Mouse (Mus musculus): Measurements from ENCODE around the gene Arhgap22.

Arhgap22 gene

GRCm38 (mm10) chr14:33212958-33213309 is 892 bp upstream of the Arhgap22 start:
- no peak for DNase-seq (ENCODE audit: low read depth, low spot score)

- DNase-seq (ENCODE audit: low read depth, low spot score), result peak; percentile 66
Observed at GRCm38 (mm10) chr14:33214767-33215128, 922 bp downstream of the Arhgap22 start.

- DNase-seq (ENCODE audit: low read depth, low spot score), result no peak
Observed at GRCm38 (mm10) chr14:33215163-33215562, 1.3 kb downstream of the Arhgap22 start.

- no peak for DNase-seq (ENCODE audit: low read depth, low spot score)
Observed at GRCm38 (mm10) chr14:33216343-33217208, 2.8 kb downstream of the Arhgap22 start.

DNA sequence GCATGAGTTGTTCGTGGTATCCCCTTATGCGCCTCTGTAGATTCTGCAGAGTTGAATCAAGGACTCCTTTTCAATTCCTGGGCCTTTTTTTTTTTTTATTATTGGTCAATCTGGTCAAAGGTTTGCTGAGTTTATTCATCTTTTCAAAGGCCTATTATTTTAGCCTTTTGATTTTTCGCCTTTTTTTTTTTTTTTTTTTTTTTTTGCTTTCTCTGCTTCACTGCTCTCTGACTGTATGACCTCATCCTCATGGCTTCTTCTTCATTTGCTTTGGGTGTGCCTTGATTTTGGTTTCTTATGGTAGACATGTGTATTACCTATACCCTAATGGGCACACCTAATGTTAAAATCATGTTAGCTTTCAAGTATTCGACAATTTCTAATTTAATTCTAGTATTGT is 11.4 kb downstream of the Arhgap22 start:
- DNase-seq (ENCODE audit: low read depth, low spot score), result no peak

- DNase-seq (ENCODE audit: low read depth, low spot score), result no peak
Observed at GRCm38 (mm10) chr14:33230672-33231071, 16.8 kb downstream of the Arhgap22 start.

GRCm38 (mm10) chr14:33231311-33231710 is 17.5 kb downstream of the Arhgap22 start:
- no peak for DNase-seq (ENCODE audit: low read depth, low spot score)

DNA sequence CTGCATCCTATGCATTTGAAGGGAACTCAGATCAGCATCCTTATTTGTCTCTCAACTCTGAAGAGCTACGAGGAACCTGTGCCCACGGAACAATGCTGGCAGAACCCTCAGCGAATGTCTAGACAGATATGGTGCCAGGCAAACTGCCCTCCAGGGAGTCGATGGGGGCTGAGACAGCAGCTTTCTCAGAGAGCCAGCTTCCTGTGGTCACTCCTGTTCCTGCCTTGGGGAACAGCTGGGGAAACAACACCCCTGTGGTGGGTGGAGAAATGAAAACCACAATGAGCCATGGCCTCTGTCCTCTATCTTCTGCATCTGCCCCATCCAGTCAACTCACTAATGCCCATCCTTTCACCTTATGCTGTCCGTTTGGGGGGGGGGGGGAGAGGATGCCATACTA is 18.2 kb downstream of the Arhgap22 start:
- no peak for DNase-seq (ENCODE audit: low read depth, low spot score)

- DNase-seq (ENCODE audit: low read depth, low spot score), result no peak
Observed at GRCm38 (mm10) chr14:33235661-33236060, 21.8 kb downstream of the Arhgap22 start.

DNA sequence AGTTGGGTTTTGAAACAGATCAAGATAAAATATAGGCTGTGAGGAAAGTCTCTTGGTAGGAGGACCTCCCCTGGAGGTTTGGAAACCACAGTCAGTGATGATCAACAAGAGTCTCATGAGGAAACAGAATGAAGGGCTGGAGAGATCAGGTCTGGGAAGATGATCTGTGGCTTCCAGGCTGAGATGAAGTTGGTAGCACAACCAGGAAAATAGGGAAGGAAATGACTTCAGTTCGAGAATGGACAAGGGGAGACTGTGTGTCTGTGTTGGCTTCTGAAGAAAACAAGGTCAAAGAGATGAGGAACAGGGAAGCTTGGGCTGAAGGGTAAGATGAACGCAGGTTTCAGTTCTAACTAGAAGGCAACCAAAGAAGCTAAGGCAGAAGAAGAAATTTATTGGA is 26.6 kb downstream of the Arhgap22 start:
- no peak for DNase-seq (ENCODE audit: low read depth, low spot score)

DNA sequence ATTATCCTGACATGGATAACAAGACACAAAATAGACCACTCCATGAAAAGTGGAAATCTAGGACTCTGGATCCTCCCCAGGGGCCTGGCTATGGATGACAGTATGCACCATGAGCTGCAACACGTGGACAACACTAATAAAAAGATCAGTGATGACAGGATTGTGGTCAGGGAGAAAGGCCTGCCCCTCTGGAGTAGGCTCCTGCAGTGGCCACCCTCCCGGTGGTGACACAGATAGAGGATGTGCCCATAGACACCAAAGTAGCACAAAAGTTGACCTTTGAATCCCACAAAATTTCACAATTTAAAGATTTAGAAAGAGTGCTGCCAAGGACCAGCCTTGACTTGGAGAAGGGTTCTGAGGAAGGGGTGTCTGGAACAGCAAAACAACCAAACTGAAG is 29.4 kb downstream of the Arhgap22 start:
- no peak for DNase-seq (ENCODE audit: low read depth, low spot score)

DNA sequence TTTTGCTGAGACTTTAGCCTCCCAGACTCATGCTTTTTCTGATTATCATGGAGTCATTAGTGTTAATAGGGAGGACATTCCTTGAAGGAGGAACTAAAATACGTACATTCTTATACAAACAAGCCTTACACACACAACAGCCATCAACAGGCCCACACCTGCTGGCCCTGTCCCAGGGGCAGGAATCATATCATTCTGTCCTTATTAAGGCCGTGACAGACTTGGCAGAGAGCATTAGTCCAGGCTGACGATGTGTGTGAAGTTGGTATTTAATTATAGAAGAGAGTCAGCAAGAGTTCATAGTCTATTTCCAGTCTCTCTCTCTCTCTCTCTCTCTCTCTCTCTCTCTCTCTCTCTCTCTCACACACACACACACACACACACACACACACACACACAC is 30.7 kb downstream of the Arhgap22 start:
- no peak for DNase-seq (ENCODE audit: low read depth, low spot score)

DNA sequence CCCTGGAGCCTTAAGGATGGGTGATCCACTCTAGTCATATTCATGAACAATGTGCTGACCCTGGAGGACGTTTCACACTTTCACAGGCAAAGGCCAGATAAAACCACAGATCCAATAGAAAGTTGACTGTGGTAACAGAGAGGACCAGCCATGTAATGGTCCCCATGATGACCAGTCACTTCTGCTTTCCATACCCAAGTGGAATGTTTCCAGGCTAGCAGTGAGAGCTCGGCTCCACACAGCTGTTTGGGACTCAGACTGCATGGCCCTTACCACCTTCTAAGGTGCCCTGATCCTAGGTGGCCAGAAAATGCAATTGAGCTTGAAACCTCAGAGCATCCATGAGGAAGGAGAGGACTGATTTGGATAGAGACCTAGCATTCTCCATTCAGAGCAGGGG is 31.1 kb downstream of the Arhgap22 start:
- DNase-seq (ENCODE audit: low read depth, low spot score), result no peak

DNA sequence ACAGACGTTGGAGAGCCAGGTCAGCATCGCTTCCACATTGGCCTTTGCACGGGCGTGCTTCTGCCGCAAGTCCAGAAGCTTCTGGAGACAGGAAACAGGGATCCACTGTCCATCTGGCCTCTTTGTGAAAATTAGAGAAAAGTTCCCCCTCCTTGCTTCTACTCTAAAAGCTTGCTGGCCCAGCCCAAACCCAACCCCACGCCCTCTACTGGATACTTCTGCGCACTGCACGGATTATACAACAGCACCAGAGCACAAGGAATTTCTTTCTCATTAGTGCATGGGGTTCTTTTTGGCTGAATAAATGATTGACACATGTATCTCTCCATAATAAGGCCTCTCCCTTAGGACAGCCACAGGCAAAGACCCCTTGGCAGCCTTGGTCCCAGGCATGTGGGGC is 32.6 kb downstream of the Arhgap22 start:
- peak; percentile 62 for DNase-seq (ENCODE audit: low read depth, low spot score)

DNA sequence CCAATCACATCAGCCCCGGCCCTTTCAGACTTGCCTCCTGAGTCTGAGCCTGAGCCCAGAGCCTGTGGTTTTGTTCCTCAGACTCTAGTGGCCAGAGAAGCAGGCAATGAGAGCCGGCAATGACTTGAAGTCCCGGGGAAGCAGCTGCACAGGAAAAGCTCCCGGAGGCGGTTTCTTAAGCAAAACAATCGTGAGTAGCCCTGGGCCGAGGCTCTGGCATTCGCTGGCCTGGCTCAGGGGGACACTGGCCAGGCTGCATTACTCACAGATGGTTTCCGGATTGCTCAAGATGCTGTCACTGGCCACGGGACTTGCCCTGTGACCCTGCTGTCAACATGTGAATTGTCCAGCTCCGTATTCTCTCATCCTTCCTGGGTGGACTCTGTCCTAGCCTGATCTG is 33.8 kb downstream of the Arhgap22 start:
- no peak for DNase-seq (ENCODE audit: low read depth, low spot score)

DNA sequence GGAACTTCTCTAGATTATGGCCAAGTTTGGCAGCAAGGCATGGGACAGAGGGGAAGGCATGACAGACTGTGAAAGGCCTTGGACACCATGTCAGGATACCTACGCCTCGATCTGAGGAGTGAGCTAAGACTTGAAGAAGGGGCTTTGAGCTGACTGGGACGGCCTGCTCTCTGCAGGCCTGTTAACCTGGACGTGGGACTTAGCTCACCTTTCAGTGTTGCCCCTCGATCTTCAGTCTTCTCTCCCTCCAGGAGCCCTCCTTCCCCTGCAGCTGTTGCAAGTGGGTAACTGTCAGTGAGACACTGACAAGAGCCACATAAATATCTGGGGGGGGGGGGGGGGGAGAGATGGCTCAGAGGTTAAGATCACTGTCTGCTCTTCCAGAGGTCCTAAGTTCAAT is 34.9 kb downstream of the Arhgap22 start:
- no peak for DNase-seq (ENCODE audit: low read depth, low spot score)

DNA sequence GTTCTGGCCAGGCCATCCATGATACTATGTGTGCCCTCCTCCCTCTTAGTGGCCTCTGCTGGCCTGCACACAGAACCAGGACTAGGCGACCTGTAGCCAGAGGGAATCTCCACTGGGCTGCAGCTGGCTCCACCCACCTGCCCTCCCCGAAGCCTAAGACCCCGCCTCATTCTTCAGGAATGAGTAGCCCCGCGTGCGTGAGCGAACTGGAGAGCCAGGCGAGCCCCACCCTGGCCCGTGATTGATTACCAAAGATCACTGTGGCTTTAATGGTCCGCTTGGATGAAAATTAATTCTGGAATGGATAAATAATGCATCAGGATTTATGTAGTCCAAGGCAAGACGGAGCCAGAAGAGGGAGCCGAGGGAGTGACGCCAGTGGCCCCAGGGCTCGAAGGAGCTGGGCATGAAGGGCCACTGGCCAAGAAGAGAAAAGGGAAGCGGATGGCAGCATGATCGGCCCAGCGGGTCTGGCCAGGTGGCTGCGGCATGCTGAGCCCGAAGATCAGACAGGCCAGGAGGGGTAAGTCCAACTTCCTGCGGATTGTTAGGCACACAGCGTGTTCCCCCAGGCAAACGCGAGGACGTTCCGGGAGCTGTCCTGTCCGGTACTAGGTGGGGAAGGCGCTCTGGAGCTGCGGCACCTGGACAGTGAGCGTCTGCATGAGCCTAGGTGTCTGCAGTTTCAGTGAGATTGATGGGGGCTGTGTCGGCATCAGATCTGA is 36.6 kb downstream of the Arhgap22 start:
- peak; percentile 62 for DNase-seq (ENCODE audit: low read depth, low spot score)

DNA sequence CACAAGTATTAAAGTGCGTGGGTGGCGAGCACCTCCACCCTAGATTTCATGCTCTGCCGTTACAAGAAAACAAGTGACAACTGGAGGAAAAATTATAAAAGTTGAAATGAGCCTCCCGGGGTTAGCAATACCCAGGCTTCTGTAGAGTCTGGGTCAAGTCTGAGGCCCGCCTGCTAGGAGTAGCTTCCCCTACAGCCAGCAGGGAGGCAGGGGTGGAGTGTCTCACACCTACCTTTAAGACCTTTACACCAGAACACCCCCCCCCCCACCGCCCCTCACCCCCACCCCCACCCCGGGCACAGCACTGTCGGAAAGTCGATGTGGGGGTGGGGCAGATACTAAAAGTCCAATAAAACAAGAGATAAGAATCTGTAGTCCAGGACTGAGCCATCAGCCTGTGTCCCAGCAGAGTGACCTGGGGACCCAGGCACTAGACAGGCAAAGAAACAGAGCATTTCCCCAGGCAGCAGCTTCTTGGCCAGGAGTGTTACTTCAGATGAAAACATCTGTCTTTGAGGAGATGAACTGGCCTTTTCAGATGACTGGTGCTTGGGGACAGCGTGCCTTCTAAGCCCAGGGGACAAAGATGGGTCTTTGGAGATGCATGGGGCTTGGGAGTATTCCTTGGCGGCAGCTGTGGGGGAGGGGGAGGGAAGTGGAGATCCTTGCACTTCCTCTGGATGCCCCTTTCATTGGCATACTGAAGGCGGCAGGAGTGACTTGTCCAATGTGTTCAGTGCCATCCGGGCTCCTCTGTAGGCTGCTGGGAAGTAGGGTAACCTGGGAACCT is 37.3 kb downstream of the Arhgap22 start:
- no peak for DNase-seq (ENCODE audit: low read depth, low spot score)

GRCm38 (mm10) chr14:33258256-33258655 is 44.4 kb downstream of the Arhgap22 start:
- no peak for DNase-seq (ENCODE audit: low read depth, low spot score)

DNA sequence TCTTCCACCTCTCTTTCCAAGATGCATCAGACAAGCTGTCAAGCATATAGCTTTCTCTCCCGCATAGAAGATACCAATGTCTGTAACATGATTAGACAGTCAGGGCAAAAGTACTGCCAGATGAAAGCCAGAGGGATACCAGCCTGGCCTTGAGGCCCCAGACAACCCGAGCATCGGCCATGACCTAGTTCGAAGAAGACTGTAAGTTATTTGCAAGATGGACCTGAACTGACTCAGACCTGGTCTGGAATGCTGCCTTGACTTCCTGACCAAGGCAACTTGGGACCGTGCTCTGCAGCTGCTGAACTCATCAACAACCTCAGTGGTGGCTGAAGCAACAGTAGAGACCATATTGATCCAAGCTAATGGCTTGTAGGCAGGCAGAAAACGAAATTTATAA is 46.3 kb downstream of the Arhgap22 start:
- no peak for DNase-seq (ENCODE audit: low read depth, low spot score)

- DNase-seq (ENCODE audit: low read depth, low spot score), result no peak
Observed at GRCm38 (mm10) chr14:33264795-33265194, 51.0 kb downstream of the Arhgap22 start.

- no peak for DNase-seq (ENCODE audit: low read depth, low spot score)
Observed at GRCm38 (mm10) chr14:33276240-33276639, 62.4 kb downstream of the Arhgap22 start.
